Mouse (Mus musculus) hindbrain, postnatal 0 days (tissue): Measurements from ENCODE around the gene Vrk2. TPM values are rescaled to one million over a fixed set of nuclear protein-coding genes. Genes with fewer than 3 reads are reported as not detected.
A peak's percentile ranks its signal among the peaks of the same experiment; 100 is the strongest.

Experiments used
- ATAC-seq: fragments of 200-750 bp; cut with Nextera tagmentation; 2 replicates; pipeline ENCODE4 v1.8.0; 2017; ENCODE audit warnings: mild to moderate bottlenecking, moderate TSS enrichment, moderate library complexity
- DNase-seq: peaks from one replicate; pipeline ENCODE4 v3.0.0-alpha.2; 2015; ENCODE audit warnings: low spot score
- H3K27ac ChIP-seq: fragments of 300-500 bp; sonication (generic); 2 replicates; pipeline ENCODE4 v1.5.1; 2014; ENCODE audit warnings: mild to moderate bottlenecking
- H3K27me3 ChIP-seq: fragments of 300-500 bp; sonication (generic); 2 replicates; pipeline ENCODE4 v1.6.1; 2014; ENCODE audit warnings: low read length, mixed read lengths; ENCODE audit not compliant: insufficient read depth
- H3K36me3 ChIP-seq: fragments of 300-500 bp; sonication (generic); 2 replicates; pipeline ENCODE4 v1.6.1; 2014; ENCODE audit warnings: low read length, mixed read lengths; ENCODE audit not compliant: insufficient read depth
- H3K4me1 ChIP-seq: fragments of 300-500 bp; sonication (generic); 2 replicates; pipeline ENCODE4 v1.6.1; 2014; ENCODE audit warnings: antibody characterized with exemption, low read length, mixed read lengths; ENCODE audit not compliant: insufficient read depth
- H3K4me2 ChIP-seq: fragments of 300-500 bp; sonication (generic); 2 replicates; pipeline ENCODE4 v1.6.1; 2014; ENCODE audit warnings: low read depth, mild to moderate bottlenecking, low read length, moderate library complexity, mixed read lengths
- H3K4me3 ChIP-seq: fragments of 300-500 bp; sonication (generic); 2 replicates; pipeline ENCODE4 v1.5.1; 2014; ENCODE audit warnings: low read length
- H3K9ac ChIP-seq: fragments of 300-500 bp; sonication (generic); replicated peaks from 2 replicates; pipeline ENCODE4 v1.6.1; 2014; ENCODE audit warnings: mild to moderate bottlenecking, low read length, moderate library complexity, mixed read lengths
- H3K9me3 ChIP-seq: fragments of 300-500 bp; sonication (generic); 2 replicates; pipeline ENCODE4 v1.6.1; 2016; ENCODE audit warnings: low read length, mixed read lengths
- CTCF ChIP-seq: IDR thresholded peaks from 2 replicates; pipeline ENCODE4 v1.5.1; 2016; ENCODE audit warnings: antibody characterized with exemption, control low read depth, low read depth
- WGBS: fragments of 180-500 bp; shearing (Covaris S2); extraction: QIAGEN DNeasy Blood & Tissue Kit; methylation state at CpG from one replicate; pipeline ENCODE4 v1.1.7; 2014; 5-methylcytosine and 5-hydroxymethylcytosine counted together
- polyA plus RNA-seq: library from polyadenylated mRNA; unstranded; fragments of >200 nt; fragmentation: Nextera tagmentation; extraction: Ambion mirVana; gene quantifications from 2 replicates; pipeline ENCODE4 v1.2.1, GENCODE M21; 2015
- total RNA-seq: library from RNA; depleted of rRNA; stranded (reverse); fragments of >200 nt; gene quantifications from 2 replicates; pipeline ENCODE4 v1.2.3, GENCODE M21; 2014

Gene Vrk2
- total and polyA plus RNA-seq, 2 experiments from 2014 or later, result 0.58 to 3.4 TPM

GRCm38 (mm10) chr11:26551551-26551950 is 42.2 kb downstream of the Vrk2 start:
- TF ChIP-seq CTCF, result no peak
- 94% methylated on average over 3 of the region's 3 CpGs for WGBS
- no peaks in the 10 kb centered on the region for H3K36me3 ChIP-seq
- ATAC-seq (no peak), DNase-seq (no peak)
- no peaks in the 10 kb centered on the region for H3K4me1 ChIP-seq
- H3K9ac ChIP-seq, result no peak overlapping the region
- no peak overlapping the region for H3K4me2 ChIP-seq
- H3K27me3 ChIP-seq, result no peaks in the 10 kb centered on the region
- H3K27ac ChIP-seq, result no peak overlapping the region
- no peaks in the 10 kb centered on the region for H3K9me3 ChIP-seq
- H3K4me3 ChIP-seq, result no peak overlapping the region

DNA sequence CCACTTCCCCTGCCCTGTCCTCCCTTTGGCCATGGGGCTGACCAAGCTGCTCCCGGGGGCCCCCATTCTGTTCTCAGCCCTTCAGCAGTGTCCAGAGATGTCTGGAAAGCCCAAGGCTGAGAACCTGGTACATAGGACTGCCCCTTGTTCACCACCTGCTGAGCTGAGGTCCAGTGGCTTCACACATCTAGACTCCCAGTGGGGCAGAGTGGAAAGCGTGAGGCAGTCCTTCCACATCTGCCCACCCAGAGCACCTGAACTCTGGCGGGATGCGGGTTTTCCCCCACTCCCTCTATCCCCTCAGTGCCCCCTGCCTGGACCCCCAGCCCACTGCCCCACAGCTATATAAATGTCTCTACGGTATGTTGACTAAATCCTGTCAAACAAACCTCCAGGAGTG is 56.0 kb downstream of the Vrk2 start:
- no peaks in the 10 kb centered on the region for H3K36me3 ChIP-seq
- H3K4me1 ChIP-seq, result no peaks in the 10 kb centered on the region
- no peak overlapping the region for H3K4me2 ChIP-seq
- 98% methylated on average over 5 of the region's 5 CpGs for WGBS
- H3K27me3 ChIP-seq, result no peaks in the 10 kb centered on the region
- no peaks in the 10 kb centered on the region for H3K9me3 ChIP-seq
- no peak overlapping the region for H3K4me3 ChIP-seq
- ATAC-seq (no peak), DNase-seq (no peak)
- no peak for TF ChIP-seq CTCF
- no peak overlapping the region for H3K27ac ChIP-seq
- no peak overlapping the region for H3K9ac ChIP-seq

- Histone ChIP-seq H3K4me3 (no peak overlapping the region), H3K4me1 (no peaks in the 10 kb centered on the region), H3K36me3 (no peaks in the 10 kb centered on the region), H3K4me2 (no peak overlapping the region), H3K9me3 (no peaks in the 10 kb centered on the region), H3K27ac (no peak overlapping the region), H3K9ac (no peak overlapping the region), H3K27me3 (no peaks in the 10 kb centered on the region)
- no peak for TF ChIP-seq CTCF
- DNase-seq, result no peak
- ATAC-seq, result no peak
Observed at GRCm38 (mm10) chr11:26533828-26534119, 60.0 kb downstream of the Vrk2 start.

GRCm38 (mm10) chr11:26532994-26533827 is 60.6 kb downstream of the Vrk2 start:
- Histone ChIP-seq H3K4me1 (no peaks in the 10 kb centered on the region), H3K4me2 (no peak overlapping the region), H3K4me3 (no peak overlapping the region), H3K9ac (no peak overlapping the region), H3K9me3 (no peaks in the 10 kb centered on the region), H3K36me3 (no peaks in the 10 kb centered on the region), H3K27ac (no peak overlapping the region), H3K27me3 (no peaks in the 10 kb centered on the region)
- DNase-seq (no peak), ATAC-seq (no peak)
- no peak for TF ChIP-seq CTCF
- 89% methylated on average over 5 of the region's 5 CpGs for WGBS

- ATAC-seq (no peak), DNase-seq (no peak)
- WGBS, result 95% methylated on average over 2 of the region's 2 CpGs
- no peak overlapping the region for H3K27ac ChIP-seq
- no peaks in the 10 kb centered on the region for H3K27me3 ChIP-seq
- no peaks in the 10 kb centered on the region for H3K9me3 ChIP-seq
- H3K36me3 ChIP-seq, result no peaks in the 10 kb centered on the region
- H3K9ac ChIP-seq, result no peak overlapping the region
- H3K4me2 ChIP-seq, result no peak overlapping the region
- no peaks in the 10 kb centered on the region for H3K4me1 ChIP-seq
- 0 out of 2 replicates have a peak, but pooled peaks have one; percentile 2 for TF ChIP-seq CTCF
- no peak overlapping the region for H3K4me3 ChIP-seq
Observed at GRCm38 (mm10) chr11:26526861-26527260, 66.9 kb downstream of the Vrk2 start.

GRCm38 (mm10) chr11:26518991-26519390 is 74.8 kb downstream of the Vrk2 start:
- Histone ChIP-seq H3K4me1 (no peaks in the 10 kb centered on the region), H3K36me3 (no peaks in the 10 kb centered on the region), H3K27me3 (no peaks in the 10 kb centered on the region), H3K9me3 (no peaks in the 10 kb centered on the region), H3K4me3 (no peak overlapping the region), H3K4me2 (no peak overlapping the region), H3K27ac (no peak overlapping the region), H3K9ac (no peak overlapping the region)
- ATAC-seq, result no peak
- DNase-seq, result no peak
- 89% methylated on average over 3 of the region's 3 CpGs for WGBS
- no peak for TF ChIP-seq CTCF

DNA sequence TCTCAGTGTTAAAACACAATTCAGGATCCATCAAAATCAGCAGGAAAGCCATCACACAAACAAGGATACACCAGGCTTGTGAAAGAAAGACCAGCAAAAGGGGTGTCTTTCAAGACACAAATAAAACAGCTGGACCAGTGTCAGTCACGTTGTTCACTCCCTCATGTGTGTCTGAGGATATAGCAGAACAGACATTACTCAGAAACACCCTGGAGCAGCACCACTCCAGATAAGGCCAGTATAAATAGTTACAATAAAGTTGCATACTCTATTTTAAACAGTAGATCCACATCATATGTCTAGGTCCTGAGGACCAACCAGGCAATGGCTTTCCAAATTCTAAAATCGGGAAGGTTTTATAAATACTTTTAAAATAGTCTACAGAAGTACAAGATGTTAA is 77.7 kb downstream of the Vrk2 start:
- WGBS, result 61% methylated on average over 2 of the region's 2 CpGs
- Histone ChIP-seq H3K27ac (no peak overlapping the region), H3K4me3 (no peak overlapping the region), H3K9me3 (no peaks in the 10 kb centered on the region), H3K4me2 (no peak overlapping the region), H3K4me1 (no peaks in the 10 kb centered on the region), H3K9ac (no peak overlapping the region), H3K36me3 (no peaks in the 10 kb centered on the region), H3K27me3 (no peaks in the 10 kb centered on the region)
- no peak for TF ChIP-seq CTCF
- ATAC-seq, result no peak
- DNase-seq, result no peak
